Mouse (Mus musculus) 416B (cell line): ENCODE data around the gene Degs1.
A peak's percentile ranks its signal among the peaks of the same experiment; 100 is the strongest.

Experiments
- DNase-seq: peaks from one replicate; pipeline ENCODE4 v3.0.0; 2011; ENCODE audit warnings: low read depth

Gene Degs1

DNA sequence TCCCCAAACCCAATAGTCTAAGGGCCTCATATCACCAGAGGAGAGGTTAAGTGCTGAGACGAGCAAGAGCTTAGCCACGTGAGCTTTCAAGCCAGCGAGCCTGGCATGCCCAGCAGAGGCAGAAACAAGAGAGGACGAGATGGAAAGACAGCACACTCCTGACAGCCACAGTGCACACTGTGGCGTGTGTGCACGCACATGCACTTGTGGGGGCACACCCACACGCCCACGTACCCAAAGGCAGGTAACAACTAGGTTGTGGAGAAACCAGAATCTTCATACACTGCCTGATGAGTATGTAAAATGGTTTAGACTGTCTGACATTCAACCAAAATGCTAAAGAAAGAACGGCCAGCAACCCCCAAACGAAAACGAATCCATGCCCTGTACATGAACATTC lies 2.0 kb downstream of the Degs1 start:
- DNase-seq, result no peak

DNA sequence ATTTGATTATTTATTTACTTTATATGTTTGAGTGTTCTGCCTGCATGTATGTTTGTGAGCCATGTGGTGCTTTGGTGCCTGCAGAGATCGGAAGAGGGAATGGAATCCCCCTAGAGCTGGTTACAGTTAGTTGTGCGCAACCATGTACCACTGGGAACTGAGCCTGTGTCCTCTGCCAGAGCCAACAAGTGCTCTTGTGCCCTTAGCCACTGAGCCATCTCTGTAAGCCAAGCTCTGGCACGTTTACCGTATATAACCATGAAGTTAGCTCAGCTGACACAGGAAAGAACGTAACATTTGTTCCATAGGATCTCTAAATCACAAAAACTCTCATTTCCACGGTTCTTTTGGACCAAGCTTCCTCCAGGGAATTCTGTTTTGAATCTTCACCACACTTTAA lies 2.6 kb downstream of the Degs1 start:
- DNase-seq, result no peak

DNA sequence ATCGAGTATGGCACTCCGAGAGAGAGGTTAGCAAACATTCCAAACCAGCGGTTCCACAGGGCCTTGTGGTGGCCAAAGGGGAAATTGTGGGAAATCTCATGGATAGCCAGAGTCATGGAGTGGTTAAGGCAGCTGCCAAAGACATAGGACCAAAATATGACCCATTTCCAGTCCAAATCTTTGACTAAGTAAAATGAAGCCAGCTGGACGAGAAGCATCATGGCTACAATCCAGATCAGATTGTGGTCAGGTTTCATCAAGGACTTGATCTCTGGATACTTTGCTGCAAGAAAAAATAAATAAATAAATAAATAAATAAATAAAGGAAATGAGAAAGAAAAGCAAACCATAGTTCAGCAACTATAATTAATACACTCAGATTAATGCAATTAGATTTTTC lies 3.2 kb downstream of the Degs1 start:
- DNase-seq, result no peak

DNA sequence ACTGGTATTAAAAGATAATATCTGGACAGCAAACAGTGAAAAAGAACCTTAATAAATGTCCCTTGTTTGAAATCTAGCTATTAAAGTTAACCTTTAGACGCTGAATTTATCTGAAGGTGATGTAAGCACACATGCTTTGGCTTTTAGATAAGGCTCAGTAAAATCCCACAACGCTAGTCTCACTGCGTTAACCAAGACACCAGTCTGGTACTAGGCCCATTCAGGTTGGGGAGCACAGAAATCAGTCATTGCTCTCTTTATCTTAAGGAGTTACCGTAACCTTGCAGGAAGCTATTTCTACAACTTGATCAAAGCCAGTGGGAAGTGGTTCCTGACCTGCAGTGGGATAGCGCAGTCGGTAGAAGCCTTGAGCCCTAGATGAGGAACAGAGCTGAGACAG lies 7.5 kb downstream of the Degs1 start:
- no peak for DNase-seq

DNA sequence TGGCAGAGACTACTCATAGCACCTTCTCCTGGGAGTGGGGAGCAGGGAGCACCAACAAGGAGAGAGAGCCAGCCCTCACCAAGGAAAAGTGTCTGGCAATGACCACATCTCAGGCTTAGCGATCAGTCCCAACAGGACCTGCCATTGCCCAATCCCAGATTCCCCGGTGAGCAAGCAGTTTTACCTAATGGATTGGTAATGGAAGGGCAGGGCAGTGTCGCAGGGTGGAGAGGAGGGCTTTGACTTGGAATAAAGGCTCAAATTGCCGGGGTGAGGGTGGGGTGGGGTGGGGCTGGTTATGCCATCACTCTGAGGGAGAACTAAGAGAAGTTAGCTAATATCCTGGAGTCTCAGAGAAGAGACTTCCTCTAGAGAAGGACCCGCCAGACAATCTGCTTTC lies 11.0 kb downstream of the Degs1 start:
- DNase-seq, result peak; percentile 17

GRCm38 (mm10) chr1:182271130-182271529 lies 11.5 kb downstream of the Degs1 start:
- no peak for DNase-seq

- no peak for DNase-seq
Observed at GRCm38 (mm10) chr1:182268317-182268716, 14.3 kb downstream of the Degs1 start.

DNA sequence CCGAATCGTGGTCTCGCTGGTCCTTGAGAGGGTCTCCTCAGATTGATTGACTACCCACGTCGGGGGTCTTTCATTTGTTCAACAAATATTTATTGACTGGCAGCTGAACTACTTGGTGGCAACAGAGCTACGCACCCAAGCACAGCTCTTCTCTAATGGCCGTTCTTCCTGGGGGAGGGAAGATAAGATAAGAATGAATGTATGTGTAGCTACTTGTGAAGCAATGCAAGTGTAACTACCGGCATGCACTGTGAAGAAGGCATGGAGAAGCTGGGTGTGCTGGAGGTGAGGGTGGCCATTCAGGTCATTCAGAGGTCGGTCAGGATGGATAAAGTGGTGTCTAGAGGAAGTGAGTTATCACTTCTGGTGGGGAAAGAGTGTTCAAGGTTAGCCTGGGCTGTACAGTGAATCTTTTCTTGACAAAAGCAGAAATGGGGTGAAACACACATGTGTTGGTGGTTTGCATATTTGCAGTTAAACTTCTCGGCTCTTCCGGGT lies 16.5 kb downstream of the Degs1 start:
- DNase-seq, result peak; percentile 29

DNA sequence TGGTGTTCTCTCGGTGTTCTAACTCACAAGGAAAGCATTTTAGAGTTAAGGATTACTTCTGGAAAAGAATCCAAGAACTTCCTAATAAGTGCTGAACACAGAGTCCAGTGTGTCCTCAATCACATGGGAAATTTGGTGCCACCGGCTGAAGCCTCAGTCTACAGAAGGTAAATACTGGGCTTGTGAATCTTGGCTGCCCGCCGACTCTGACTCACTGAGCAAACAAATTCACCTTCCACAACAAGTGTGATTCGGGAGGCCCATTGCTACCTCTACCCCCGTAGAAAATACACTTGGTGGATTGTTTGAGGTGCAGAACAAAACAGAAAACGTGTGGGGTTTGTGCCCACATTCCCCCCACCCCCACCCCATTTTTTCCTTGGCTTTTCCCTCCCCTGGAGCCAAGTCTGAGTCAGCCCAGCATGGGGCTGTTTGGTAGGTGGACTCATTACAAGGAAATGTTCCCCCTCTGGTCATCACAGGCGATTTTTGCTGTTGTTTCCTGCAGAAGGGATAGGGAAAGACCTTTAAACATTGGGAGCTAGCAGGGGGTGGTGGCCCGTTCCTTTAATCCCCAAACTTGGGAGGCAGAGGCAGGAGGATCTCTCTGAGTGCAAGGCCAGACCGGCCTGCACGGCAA lies 26.4 kb downstream of the Degs1 start:
- peak; percentile 66 for DNase-seq

DNA sequence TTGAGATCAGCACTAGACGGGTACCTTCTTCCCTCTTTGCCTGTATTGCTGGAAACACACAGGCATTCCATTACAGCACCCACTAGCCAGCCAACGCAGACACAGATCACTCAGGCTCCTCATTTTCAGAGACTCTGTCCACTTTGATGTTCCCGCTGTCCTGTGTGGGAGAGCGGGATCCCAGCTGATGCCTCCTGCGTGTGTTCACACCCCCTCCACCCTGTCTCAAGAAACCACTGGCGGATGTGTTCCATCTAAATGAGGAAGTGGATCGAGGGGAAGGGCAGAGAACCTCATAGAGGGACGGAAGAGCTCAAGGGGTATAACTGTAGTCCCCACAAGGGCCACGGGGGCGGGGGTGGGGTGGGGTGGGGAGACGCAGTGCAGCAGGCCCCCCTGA lies 27.6 kb downstream of the Degs1 start:
- DNase-seq, result peak; percentile 76

DNA sequence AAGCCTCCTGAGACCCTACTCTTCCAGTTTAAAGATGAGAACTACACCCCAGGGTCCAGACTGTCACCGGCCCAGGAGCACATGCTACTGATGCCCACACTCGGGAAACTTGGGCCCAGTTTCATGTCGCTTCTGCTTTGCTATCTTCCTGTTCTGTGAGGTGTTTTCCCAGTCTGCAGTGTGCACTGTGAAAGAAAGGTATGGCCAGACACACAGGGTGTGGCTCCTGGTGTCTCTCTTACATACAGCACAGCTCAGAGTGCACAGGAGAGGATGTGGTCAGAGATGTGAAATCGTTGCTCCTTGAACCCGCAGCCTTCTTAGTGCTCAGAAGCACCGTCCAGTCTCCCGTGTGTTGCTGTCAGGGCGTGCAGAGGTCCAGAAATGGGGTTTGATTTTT lies 28.0 kb downstream of the Degs1 start:
- peak; percentile 45 for DNase-seq

DNA sequence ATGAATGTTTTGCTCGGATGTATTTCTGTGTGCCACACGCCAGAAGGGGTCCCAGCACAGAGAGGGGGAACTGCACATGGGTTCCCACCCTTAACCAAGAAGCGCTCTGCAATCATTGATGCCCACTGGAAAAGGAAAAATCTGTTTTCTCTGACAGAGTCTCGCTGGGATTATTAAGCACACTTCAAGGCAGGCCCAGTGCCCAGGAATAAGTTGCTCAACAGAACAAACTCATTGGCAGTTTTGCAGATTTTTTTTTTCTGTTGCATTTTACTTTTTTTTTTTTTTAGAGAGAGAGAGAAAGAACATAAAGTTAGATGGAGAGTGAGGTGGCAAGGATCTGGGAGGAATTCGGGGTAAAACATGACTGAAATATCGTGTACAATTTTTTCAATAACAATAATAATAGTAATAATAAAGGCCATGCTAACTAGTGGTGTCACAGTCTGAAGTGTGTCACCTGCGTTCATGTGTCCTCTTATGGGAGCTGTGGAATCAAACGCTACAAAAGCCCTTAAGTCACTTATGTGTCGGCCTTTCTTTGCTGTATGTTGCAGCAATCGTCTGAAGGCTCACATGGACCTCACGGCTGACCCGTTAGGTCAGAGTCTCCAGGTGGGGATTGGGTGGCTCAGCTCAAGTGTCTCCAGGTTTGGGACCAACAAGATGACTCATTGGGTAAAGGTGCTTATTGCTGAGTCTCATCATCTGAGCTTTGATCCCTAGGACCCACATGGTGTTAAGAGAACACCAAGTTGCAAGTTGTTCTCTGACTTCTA lies 28.7 kb downstream of the Degs1 start:
- no peak for DNase-seq

DNA sequence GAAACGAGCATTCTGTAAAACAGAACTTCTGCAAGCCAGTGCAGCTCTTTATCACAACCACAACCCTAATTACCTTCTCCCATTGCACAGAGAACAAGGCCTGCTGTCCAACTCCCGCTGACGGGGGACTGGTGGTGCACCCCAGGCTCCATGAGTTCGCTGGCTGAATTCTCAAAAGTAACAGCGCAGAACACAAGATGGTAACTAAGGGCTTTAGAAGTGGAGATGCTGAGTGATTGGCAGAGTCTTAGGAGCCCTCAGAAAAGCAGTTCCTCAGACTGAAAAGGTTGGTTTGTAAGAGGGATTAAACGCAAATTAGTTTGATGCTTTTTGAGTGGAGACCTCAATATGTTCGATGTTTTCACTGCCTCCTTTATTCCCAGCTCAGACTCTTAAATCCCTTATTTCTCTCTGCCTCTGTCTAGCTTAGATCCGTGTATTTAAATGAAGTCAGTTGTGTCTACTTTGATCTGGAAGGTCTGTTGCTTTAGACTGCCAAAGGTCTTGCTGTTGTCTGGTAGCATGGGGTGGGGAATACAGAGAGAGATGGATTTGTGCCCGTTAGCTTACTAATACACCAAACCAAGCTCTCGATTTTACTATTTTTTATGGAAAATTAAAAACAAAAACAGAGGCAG lies 30.0 kb downstream of the Degs1 start:
- no peak for DNase-seq

DNA sequence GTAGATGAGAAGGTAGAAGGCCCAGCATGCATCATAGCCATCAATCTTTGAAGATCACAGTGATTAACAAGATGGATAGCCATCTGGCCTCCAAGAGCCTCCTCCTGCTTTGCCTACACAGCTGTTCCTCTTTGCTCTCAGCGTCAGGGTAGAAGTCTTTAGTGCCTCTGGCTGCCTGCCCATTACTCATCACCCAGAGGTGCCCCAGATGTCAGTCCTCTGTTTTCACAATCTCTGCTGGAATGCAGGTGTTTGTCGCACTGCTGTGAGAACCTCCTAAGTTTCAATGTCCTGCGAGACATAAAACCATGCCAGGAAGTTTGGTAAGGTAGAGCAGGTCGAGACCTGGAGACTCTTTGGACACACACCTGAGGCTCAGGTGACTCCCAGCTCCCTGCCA lies 31.9 kb downstream of the Degs1 start:
- DNase-seq, result no peak

GRCm38 (mm10) chr1:182249298-182249697 lies 33.3 kb downstream of the Degs1 start:
- no peak for DNase-seq

DNA sequence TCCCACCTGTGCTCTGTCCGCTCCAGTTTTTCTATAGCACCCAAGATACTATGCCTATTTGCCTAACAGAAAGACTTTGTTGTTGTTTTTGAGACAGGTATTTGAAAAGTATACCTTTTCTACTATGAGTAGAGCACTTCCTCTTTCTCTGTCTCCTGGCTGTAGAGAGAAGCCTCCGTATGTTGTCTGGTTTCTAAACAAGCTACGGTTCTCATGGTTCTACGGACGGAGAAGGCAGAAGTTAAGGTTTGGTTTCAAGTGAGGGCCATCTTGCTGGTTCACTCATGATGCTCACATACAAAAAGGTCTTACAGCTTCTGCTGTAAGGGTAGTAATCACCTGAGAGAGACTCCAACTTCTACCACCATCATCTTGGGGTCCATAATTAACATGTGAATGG lies 37.6 kb downstream of the Degs1 start:
- no peak for DNase-seq

DNA sequence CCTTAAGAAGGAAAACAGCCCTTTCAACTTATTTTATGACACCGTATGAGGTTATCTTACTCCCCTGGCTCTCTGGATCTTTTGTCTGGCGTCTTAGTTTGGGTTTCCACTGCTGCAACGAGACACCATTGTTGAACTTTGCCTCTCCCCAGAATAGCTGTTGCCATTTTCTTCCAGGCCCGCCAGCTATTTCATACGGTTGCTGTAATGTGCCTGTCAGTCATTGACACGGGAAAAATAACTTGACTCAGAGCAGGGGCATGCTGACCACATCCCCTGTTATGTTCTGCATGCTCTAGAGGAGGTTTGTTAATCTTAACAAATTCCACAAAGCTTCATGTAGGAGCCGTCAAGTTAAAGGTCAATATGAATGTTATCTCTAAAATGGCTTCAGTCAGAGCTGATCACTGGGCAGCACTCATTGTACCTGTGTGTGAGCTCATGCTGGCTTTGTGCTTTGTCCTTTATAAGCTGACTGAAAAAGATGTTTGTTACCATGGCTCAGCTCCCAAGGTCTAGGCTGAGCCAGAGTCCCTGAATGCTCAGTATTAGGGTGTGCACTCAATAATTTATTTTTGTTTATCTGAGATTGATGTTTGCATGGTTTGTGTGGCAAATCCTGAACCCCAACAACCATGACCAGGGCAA lies 44.4 kb downstream of the Degs1 start:
- DNase-seq, result no peak

DNA sequence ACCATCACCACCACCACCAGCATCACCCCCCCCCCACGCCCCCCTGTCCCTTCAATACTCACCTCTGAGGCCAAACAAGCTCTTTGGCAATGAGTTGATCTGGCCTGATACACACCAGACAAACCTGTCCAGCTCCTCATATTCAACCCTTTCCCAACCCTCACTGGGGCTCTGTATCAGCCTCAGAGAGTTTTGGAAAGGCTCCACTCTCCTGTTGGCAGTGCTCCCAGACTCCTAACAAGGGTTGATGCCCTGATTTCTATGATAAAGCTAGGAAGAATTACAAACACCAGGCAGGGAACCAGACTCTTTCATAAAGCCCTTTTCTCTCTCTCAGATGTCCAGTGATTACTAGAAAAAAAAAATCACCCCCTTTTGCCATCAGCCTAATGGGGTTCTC lies 45.2 kb downstream of the Degs1 start:
- no peak for DNase-seq

- DNase-seq, result no peak
Observed at GRCm38 (mm10) chr1:182235174-182235573, 47.4 kb downstream of the Degs1 start.

DNA sequence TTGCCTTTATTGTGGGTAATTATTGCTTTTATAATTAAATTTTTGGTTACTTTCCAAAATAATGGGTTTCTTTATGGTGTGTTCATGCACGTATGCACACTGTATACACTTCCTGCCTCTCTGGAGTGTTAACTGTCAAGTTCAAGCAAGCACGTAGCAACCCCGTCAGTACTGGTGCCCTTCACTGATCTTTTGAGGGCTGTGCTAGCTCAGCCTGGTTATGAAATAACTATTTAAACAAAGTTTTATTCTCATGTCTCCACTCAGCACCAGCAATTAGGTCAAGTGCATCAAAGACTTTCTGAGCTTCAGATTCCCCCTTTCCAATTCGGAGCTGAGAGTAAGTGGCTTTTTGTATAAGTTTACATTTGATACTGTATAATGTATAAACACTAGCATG lies 53.2 kb downstream of the Degs1 start:
- no peak for DNase-seq

DNA sequence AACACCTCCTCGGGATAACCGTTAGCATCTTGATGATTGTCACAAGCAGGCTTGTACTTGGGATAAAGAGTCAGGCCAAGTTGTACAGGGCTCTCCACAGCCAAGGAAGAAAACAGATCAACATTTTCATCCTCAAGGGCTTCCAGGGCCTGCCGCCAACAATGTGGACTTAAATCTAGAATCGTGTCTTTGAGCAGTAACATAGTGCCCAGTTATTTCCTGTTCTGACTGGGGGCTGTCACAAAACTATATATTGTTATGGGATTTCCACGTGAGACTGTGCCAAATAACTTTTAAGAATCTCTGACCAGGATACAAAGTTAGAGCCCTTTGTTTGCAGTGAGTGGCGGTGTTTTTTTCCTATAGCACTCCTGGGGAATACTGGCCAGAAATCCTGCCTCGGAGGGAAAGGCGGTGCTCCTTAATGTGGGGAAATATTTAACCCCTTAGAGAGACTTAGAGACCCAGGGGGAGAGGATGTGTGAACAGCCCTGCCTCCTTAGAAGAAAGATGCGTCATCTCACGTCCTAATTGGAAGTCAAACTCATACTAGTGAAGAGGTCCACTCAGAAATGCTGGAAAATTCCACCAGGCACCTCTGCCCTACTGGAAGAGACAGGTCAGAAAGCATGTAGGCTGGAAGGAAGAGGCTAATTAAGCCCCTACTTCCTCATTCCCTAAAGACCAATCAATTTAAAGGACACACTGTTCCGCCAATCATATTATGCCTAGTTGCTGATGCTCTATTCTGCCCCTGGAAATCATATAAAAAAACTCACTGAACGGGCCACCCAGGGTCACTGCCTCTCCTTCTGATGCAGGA lies 55.3 kb downstream of the Degs1 start:
- DNase-seq, result no peak

- DNase-seq, result no peak
Observed at GRCm38 (mm10) chr1:182226261-182226660, 56.3 kb downstream of the Degs1 start.
